Mouse (Mus musculus) limb, embryonic 14.5 days (tissue): Measurements from ENCODE around the gene Lrrn2. TPM values are rescaled to one million over a fixed set of nuclear protein-coding genes. Genes with fewer than 3 reads are reported as not detected.
"Not testable (repeated sequence)": the region's sequence is repeated elsewhere in the genome, so short reads cannot be mapped to it uniquely, and the experiment has no call there.

Experiments used
- ATAC-seq: fragments of 200-750 bp; cut with Nextera tagmentation; 2 replicates; pipeline ENCODE4 v1.8.0; 2017; ENCODE audit warnings: low read depth, moderate number of reproducible peaks, moderate TSS enrichment; ENCODE audit not compliant: low FRiP score
- DNase-seq: peaks from one replicate; pipeline ENCODE4 v3.0.0-alpha.2; 2015; ENCODE audit warnings: low spot score
- H3K27ac ChIP-seq: fragments of 300-500 bp; sonication (generic); replicated peaks from 2 replicates; pipeline ENCODE4 v1.5.1; 2014; ENCODE audit warnings: low read depth, mild to moderate bottlenecking, low read length, moderate library complexity, mixed read lengths
- H3K27me3 ChIP-seq: fragments of 300-500 bp; sonication (generic); 2 replicates; pipeline ENCODE4 v1.6.1; 2014; ENCODE audit warnings: low read length, mixed read lengths; ENCODE audit not compliant: control insufficient read depth, insufficient read depth
- H3K36me3 ChIP-seq: fragments of 300-500 bp; sonication (generic); 2 replicates; pipeline ENCODE4 v1.6.1; 2014; ENCODE audit warnings: mild to moderate bottlenecking, low read length, moderate library complexity, mixed read lengths; ENCODE audit not compliant: control insufficient read depth, insufficient read depth
- H3K4me1 ChIP-seq: fragments of 300-500 bp; sonication (generic); 2 replicates; pipeline ENCODE4 v1.6.1; 2014; ENCODE audit warnings: antibody characterized with exemption, low read length, mixed read lengths; ENCODE audit not compliant: control insufficient read depth, insufficient read depth
- H3K4me2 ChIP-seq: fragments of 300-500 bp; sonication (generic); replicated peaks from 2 replicates; pipeline ENCODE4 v1.6.1; 2014; ENCODE audit warnings: low read depth, mild to moderate bottlenecking, low read length, moderate library complexity; ENCODE audit not compliant: severe bottlenecking
- H3K4me3 ChIP-seq: fragments of 300-500 bp; sonication (generic); replicated peaks from 2 replicates; pipeline ENCODE4 v1.5.1; 2014; ENCODE audit warnings: low read length
- H3K9ac ChIP-seq: fragments of 300-500 bp; sonication (generic); 2 replicates; pipeline ENCODE4 v1.6.1; 2014; ENCODE audit warnings: mild to moderate bottlenecking, low read depth, low read length, moderate library complexity; ENCODE audit not compliant: severe bottlenecking
- H3K9me3 ChIP-seq: fragments of 300-500 bp; sonication (generic); 2 replicates; pipeline ENCODE4 v1.6.1; 2016; ENCODE audit warnings: low read length; ENCODE audit not compliant: control insufficient read depth
- POLR2A ChIP-seq: fragments of 200-500 bp; IDR thresholded peaks from 2 replicates; pipeline ENCODE4 v1.8.0; 2012; ENCODE audit warnings: inconsistent platforms, mild to moderate bottlenecking, moderate library complexity, borderline replicate concordance; ENCODE audit not compliant: insufficient read depth, insufficient read length; ENCODE audit errors: extremely low read depth
- WGBS: fragments of 180-500 bp; shearing (Covaris S2); extraction: QIAGEN DNeasy Blood & Tissue Kit; methylation state at CpG from one replicate; pipeline ENCODE4 v1.1.7; 2014; 5-methylcytosine and 5-hydroxymethylcytosine counted together
- microRNA-seq: library from miRNA; unstranded; fragments of <30 nt; microRNA quantifications from one replicate; pipeline ENCODE4, GENCODE M21; 2016
- polyA plus RNA-seq, 2 experiments: library from polyadenylated mRNA; depleted of rRNA in 1 of 2; stranded (reverse) in 1 of 2; unstranded in 1 of 2; fragments of >200 nt; fragmentation: Nextera tagmentation in 1 of 2; extraction: Ambion mirVana in 1 of 2; gene quantifications; 2 replicates each; pipeline versions ENCODE4 v1.2.1 to v1.2.3; 2012 to 2014

Gene Lrrn2
- polyA plus RNA-seq, 2 experiments = 5.6 to 7.0 TPM

DNA sequence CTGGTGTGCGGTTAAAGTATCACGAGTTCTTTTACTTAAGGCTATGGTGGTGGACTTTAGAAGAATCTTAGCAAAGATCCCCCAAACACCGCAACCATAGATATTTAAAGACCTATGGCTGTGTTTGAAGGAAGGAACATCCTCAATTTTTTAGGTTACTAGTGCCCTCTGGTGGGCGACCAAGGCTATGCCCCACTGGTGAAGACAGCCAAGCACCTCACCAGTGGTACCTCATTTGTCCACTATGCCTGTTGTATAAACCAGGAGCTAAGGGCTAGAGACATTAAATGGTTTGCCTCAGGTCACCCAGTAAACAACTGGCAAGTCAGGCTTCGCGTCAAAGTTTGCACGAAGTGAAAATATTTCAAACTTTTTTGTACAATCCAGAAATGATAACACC is 102.7 kb downstream of the Lrrn2 start:
- H3K9ac ChIP-seq = no peak overlapping the region
- H3K27ac ChIP-seq = no peak overlapping the region
- 67% methylated on average over 7 of the region's 7 CpGs for WGBS
- H3K4me3 ChIP-seq = no peak overlapping the region
- peaks cover 55% of the 10 kb centered on the region for H3K36me3 ChIP-seq
- no peak for TF ChIP-seq POLR2A
- H3K4me1 ChIP-seq = no peaks in the 10 kb centered on the region
- ATAC-seq (0 out of 2 replicates have a peak, but pooled peaks have one; percentile 60), DNase-seq (peak; percentile 63)
- no peaks in the 10 kb centered on the region for H3K9me3 ChIP-seq
- no peaks in the 10 kb centered on the region for H3K27me3 ChIP-seq
- H3K4me2 ChIP-seq = no peak overlapping the region

DNA sequence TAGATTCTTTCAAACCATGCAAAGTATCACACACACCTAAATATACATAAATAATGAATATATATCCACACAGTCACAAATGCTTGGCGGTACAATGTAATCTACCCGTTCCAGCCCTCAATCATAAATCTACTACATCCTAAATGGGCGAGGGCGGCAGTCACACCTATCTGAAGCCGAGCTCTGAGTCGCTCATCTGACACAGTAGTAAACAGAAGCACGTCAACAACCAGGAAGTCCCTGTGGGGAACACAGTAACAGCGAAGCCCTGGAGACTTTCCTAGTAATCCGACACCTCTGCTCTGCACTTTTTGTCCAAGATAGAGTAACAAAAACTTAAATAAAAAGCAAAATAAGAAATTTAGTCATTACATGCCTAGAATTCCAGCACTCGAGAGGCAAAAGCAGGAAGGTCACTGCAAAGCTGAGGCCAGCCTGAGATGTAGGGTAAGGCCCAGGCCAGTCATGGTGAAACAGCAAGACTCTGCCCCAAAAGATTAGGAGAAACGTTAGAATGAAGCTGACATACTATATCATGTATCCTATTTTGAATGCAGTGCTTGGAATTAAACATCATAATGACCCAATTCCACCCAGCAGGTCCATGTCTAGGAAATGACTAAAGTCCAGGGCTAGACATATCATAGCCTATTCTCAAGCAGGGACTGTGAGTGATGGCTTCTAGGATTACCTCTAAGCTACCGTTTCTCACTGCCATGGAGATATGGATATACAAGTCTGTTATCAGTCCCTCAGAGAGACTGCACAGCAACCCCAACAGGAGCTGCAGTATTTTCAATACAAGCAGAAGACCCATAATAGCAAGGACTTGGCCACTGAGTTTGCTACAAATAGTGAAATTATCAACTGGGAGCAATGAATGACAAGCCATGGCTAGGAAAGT is 108.7 kb downstream of the Lrrn2 start:
- not testable (repeated sequence) for ATAC-seq, DNase-seq, H3K9me3 ChIP-seq, H3K9ac ChIP-seq, H3K4me3 ChIP-seq, H3K4me1 ChIP-seq, H3K4me2 ChIP-seq, H3K27ac ChIP-seq, H3K27me3 ChIP-seq
- 60% methylated on average over 12 of the region's 12 CpGs for WGBS
- peaks cover 61% of the 10 kb centered on the region for H3K36me3 ChIP-seq

Small RNA genes lying within 50 kb of the gene (microRNA-seq; reads per million reads assigned to microRNA genes)
- not detected for gene Gm44300

Other genes starting within 250 kb of the Lrrn2 start
- gene Nfasc, start 138.5 kb upstream of the Lrrn2 start, polyA plus RNA-seq (2012; rRNA removed) = 1.0 and 1.1 TPM in 2 replicates
- 0.33 and 0.34 TPM in 2 replicates for gene Nfasc, start 138.5 kb upstream of the Lrrn2 start, polyA plus RNA-seq (2014; fragmentation: Nextera tagmentation; extraction: Ambion mirVana)
- gene Mdm4, start 150.3 kb downstream of the Lrrn2 start, polyA plus RNA-seq (2012; rRNA removed) = 132 and 144 TPM in 2 replicates
- gene Mdm4, start 150.3 kb downstream of the Lrrn2 start, polyA plus RNA-seq (2014; fragmentation: Nextera tagmentation; extraction: Ambion mirVana) = 45.6 and 50.2 TPM in 2 replicates
- gene Pik3c2b, start 165.4 kb downstream of the Lrrn2 start, polyA plus RNA-seq (2012; rRNA removed) = 10.7 and 13.5 TPM in 2 replicates
- 8.1 and 8.4 TPM in 2 replicates for gene Pik3c2b, start 165.4 kb downstream of the Lrrn2 start, polyA plus RNA-seq (2014; fragmentation: Nextera tagmentation; extraction: Ambion mirVana)